Mouse (Mus musculus): ENCODE results near the gene Ccl9. TPM values are rescaled to one million over a fixed set of nuclear protein-coding genes. Genes with fewer than 3 reads are reported as not detected.
"Not testable (repeated sequence)": the region's sequence is repeated elsewhere in the genome, so short reads cannot be mapped to it uniquely, and the experiment has no call there.

Ccl9 gene
- polyA plus RNA-seq, 1 experiment: 3.5 TPM

DNA sequence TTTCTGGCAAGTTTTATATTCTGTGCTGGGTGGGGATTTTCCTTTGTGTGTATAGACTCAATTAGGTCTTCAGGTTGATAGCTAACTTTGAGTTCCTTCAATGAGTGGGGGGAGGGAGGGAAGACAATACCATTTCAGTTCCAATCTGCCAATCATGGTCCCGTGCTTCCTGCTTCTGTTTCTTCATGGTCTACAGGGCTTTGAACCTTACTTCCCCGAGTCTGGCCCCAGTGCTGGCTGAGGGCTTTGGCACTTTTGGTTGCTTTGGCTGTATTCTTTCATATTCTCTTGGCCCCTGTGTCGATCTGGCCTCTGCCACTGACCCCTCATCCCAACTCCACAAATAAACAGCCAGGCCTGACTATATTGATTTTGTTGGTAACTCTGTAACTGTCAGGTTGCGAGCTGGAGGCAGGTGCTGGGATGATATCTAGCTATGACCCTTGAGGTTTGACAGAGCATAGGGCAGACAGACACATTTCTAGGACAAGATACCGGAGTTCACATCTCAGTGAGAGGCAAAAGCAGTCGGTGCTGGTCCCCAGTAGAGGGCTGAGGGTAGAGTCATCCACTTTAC is 16.0 kb downstream of the Ccl9 start:
- TF ChIP-seq CTCF (IDR thresholded peaks at IDR 0.05; ENCODE audit: extremely low read depth, insufficient read depth, insufficient read length, insufficient replicate concordance) (no peak), POLR2A (IDR thresholded peaks at IDR 0.05; ENCODE audit: low read depth, low read length) (no peak)
- no peak for DNase-seq (ENCODE audit: low read depth in 1 of 2, low spot score in 2 of 2)
- H3K4me3 ChIP-seq (ENCODE audit: extremely low read depth, insufficient read depth, insufficient read length): no peak overlapping the region
- H3K27me3 ChIP-seq (ENCODE audit: control insufficient read depth, insufficient read depth, low read length): no peaks in the 10 kb centered on the region
- no peaks in the 10 kb centered on the region for H3K36me3 ChIP-seq (ENCODE audit: control insufficient read depth, insufficient read depth, low read length)
- WGBS: 65% methylated on average over 6 of the region's 6 CpGs
- no peak overlapping the region for H3K27ac ChIP-seq (ENCODE audit: insufficient read depth, low read length)
- peaks cover 14% of the 10 kb centered on the region for H3K4me1 ChIP-seq (ENCODE audit: control insufficient read depth, insufficient read depth, insufficient read length)

DNA sequence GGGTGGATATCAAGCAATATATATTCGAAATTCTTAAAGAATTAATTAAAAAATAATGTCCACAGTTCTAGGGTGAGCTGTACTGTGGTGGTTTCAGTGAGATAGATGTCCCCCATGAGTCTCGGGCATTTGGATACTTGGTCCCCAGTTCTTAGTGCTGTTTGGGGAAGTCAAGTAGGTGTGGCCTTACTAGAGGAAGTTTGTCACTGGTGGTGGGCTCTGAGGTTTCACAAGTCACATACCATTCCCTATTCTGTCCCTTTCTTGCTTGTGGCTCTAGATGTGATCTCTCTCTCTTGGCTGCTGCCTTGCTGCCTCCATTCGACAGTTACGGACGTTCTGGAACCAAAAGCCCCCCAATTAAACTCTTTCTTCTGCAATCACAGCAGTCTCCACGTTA is 18.0 kb downstream of the Ccl9 start:
- H3K4me3 ChIP-seq (ENCODE audit: extremely low read depth, insufficient read depth, insufficient read length): no peak overlapping the region

DNA sequence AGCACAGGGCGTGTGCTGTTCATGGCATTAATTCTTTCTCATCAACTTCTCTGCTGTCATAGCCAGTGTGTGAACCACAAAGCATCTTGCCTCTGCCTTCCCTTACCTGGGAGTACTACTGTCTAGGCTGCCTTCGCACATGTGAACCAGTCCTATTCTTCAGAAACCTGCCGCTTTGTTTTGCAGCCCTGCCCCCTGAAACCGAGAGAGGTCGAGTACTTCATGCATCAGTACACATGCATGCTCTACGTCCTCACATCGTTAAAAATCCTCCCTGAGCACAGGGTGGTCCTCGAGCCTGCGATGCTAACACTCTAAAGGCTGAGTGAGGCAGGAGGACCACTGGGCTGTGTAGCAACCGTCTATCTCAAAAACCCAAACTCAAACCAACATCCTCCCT is 21.4 kb downstream of the Ccl9 start:
- 51% methylated on average over 10 of the region's 10 CpGs for WGBS
- Histone ChIP-seq H3K27ac (ENCODE audit: insufficient read depth, low read length) (no peak overlapping the region), H3K27me3 (ENCODE audit: control insufficient read depth, insufficient read depth, low read length) (no peaks in the 10 kb centered on the region), H3K4me1 (ENCODE audit: control insufficient read depth, insufficient read depth, insufficient read length) (peaks cover 15% of the 10 kb centered on the region), H3K4me3 (ENCODE audit: extremely low read depth, insufficient read depth, insufficient read length) (no peak overlapping the region), H3K36me3 (ENCODE audit: control insufficient read depth, insufficient read depth, low read length) (no peaks in the 10 kb centered on the region)
- no peak for DNase-seq (ENCODE audit: low read depth in 1 of 2, low spot score in 2 of 2)
- TF ChIP-seq CTCF (IDR thresholded peaks at IDR 0.05; ENCODE audit: extremely low read depth, insufficient read depth, insufficient read length, insufficient replicate concordance) (no peak), POLR2A (IDR thresholded peaks at IDR 0.05; ENCODE audit: low read depth, low read length) (no peak)

More for the DNA sequence above, 18.0 kb downstream of the Ccl9 start:
- no peak for TF ChIP-seq POLR2A (IDR thresholded peaks at IDR 0.05; ENCODE audit: low read depth, low read length)
- no peak for TF ChIP-seq CTCF (IDR thresholded peaks at IDR 0.05; ENCODE audit: extremely low read depth, insufficient read depth, insufficient read length, insufficient replicate concordance)
- H3K4me1 ChIP-seq (ENCODE audit: control insufficient read depth, insufficient read depth, insufficient read length): peaks cover 20% of the 10 kb centered on the region
- DNase-seq (ENCODE audit: low read depth in 1 of 2, low spot score in 2 of 2): peak; percentile 28 to 44
- WGBS: 35% methylated on average over 6 of the region's 6 CpGs
- 0 out of 2 replicates have a peak overlapping the region, but pooled peaks have one; percentile 20 for H3K27ac ChIP-seq (ENCODE audit: insufficient read depth, low read length)
- no peaks in the 10 kb centered on the region for H3K36me3 ChIP-seq (ENCODE audit: control insufficient read depth, insufficient read depth, low read length)
- H3K27me3 ChIP-seq (ENCODE audit: control insufficient read depth, insufficient read depth, low read length): no peaks in the 10 kb centered on the region

DNA sequence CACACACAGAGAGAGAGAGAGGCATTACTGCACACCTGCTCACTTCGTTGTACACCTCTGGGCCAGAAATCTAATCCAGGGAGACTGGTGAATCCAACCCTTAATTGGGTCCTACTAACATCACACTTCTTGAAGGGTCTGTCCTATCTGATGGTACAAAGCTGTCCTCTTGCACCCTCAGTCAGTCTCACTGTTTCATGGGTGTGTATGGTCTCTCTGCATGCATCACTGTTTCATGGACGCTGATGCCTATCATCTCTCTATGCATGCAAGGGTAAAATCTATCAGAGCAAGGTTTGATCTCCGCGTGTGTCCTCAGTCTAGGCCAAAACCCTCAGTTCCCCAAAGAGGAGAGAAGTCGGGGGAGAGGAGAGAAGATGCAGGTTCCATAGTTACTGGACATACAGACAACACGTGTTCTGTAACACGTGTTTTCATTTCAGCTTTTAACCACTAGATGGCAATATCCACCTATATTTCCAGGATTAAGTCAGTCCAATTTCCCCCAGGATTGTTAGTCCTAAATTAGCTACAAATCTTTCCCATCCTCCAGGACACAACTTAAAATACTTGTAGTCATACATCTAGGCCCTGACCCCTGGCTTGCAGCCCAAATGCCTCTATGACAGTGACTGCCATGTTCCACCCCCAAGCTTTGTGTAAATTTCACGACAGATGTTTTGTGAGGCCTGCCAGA is 22.2 kb downstream of the Ccl9 start:
- WGBS: 31% methylated on average over 8 of the region's 8 CpGs
- H3K27me3 ChIP-seq (ENCODE audit: control insufficient read depth, insufficient read depth, low read length): no peaks in the 10 kb centered on the region
- H3K27ac ChIP-seq (ENCODE audit: insufficient read depth, low read length): no peak overlapping the region
- no peak for DNase-seq (ENCODE audit: low read depth in 1 of 2, low spot score in 2 of 2)
- H3K4me3 ChIP-seq (ENCODE audit: extremely low read depth, insufficient read depth, insufficient read length): no peak overlapping the region
- no peaks in the 10 kb centered on the region for H3K36me3 ChIP-seq (ENCODE audit: control insufficient read depth, insufficient read depth, low read length)
- peaks cover 15% of the 10 kb centered on the region for H3K4me1 ChIP-seq (ENCODE audit: control insufficient read depth, insufficient read depth, insufficient read length)
- no peak for TF ChIP-seq CTCF (IDR thresholded peaks at IDR 0.05; ENCODE audit: extremely low read depth, insufficient read depth, insufficient read length, insufficient replicate concordance)
- no peak for TF ChIP-seq POLR2A (IDR thresholded peaks at IDR 0.05; ENCODE audit: low read depth, low read length)

DNA sequence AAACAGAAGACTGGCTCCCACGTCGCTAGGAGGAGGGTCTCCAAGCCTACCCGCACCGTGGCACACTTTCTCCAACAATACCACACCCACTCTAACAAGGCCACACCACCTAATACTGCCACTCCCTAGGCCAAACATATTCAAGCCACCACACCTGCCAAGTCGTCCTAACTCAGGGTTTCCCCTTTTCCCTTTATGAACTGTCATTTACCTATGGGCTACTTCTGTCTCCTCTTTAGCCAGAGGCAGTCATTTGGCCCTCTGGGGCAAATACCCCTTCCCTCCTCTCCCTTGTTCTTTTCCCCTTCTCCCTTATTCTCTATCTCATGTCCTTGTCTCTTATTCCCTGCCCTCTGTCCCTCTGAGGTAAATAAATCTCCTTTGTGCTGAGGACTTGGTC is 26.8 kb downstream of the Ccl9 start:
- DNase-seq (ENCODE audit: low read depth in 1 of 2, low spot score in 2 of 2): no peak
- H3K4me1 ChIP-seq (ENCODE audit: control insufficient read depth, insufficient read depth, insufficient read length): peaks cover 7% of the 10 kb centered on the region; the same call in 1 of the 2 replicates
- TF ChIP-seq POLR2A (IDR thresholded peaks at IDR 0.05; ENCODE audit: low read depth, low read length) (no peak), CTCF (IDR thresholded peaks at IDR 0.05; ENCODE audit: extremely low read depth, insufficient read depth, insufficient read length, insufficient replicate concordance) (no peak)
- WGBS: 84% methylated on average over 5 of the region's 5 CpGs
- H3K36me3 ChIP-seq (ENCODE audit: control insufficient read depth, insufficient read depth, low read length): no peaks in the 10 kb centered on the region
- H3K27me3 ChIP-seq (ENCODE audit: control insufficient read depth, insufficient read depth, low read length): no peaks in the 10 kb centered on the region
- no peak overlapping the region for H3K27ac ChIP-seq (ENCODE audit: insufficient read depth, low read length)
- H3K4me3 ChIP-seq (ENCODE audit: extremely low read depth, insufficient read depth, insufficient read length): no peak overlapping the region

DNA sequence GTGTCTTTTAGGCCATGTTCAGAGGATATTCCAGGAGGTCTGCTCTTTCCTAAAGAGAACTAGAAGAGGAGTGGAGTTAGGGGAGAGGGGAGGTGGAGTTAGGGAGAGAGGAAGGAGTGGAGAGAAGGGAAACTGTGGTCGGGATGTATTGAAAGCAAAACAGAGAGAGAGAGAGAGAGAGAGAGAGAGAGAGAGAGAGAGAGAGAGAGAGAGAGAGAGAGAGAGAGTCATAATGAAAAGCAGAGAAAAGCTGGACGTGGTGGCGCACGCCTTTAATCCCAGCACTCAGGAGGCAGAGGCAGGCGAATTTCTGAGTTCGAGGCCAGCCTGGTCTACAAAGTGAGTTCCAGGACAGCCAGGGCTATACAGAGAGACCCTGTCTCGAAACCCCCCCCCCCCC is 27.4 kb downstream of the Ccl9 start:
- 73% methylated on average over 7 of the region's 7 CpGs for WGBS
- not testable (repeated sequence) for DNase-seq (ENCODE audit: low read depth in 1 of 2, low spot score in 2 of 2); H3K36me3 ChIP-seq (ENCODE audit: control insufficient read depth, insufficient read depth, low read length); H3K27me3 ChIP-seq (ENCODE audit: control insufficient read depth, insufficient read depth, low read length); H3K4me3 ChIP-seq (ENCODE audit: extremely low read depth, insufficient read depth, insufficient read length); H3K27ac ChIP-seq (ENCODE audit: insufficient read depth, low read length); H3K4me1 ChIP-seq (ENCODE audit: control insufficient read depth, insufficient read depth, insufficient read length)

DNA sequence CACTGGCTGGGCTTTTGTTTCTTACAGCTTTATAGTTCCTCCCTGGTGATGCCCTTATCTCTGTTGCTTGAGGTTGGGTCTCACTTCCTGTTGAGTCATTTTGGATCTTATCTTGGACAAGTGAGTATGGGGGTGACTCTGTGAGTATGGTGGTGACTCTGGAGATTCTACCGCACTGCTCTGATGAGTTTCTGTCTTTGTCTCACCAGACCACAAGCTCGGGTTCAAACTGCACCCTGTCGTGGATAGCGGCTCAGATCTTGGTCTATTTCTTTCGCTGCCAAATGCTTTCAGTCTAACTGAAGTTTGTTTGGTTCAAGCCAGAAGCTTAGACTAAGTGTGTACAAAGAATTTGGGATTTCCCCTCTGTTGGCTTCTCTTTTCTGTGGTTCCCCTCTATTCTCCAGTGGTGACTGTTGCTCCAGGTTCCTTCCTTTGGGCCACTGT is 28.2 kb downstream of the Ccl9 start:
- no peak for DNase-seq (ENCODE audit: low read depth in 1 of 2, low spot score in 2 of 2)
- no peak overlapping the region for H3K27ac ChIP-seq (ENCODE audit: insufficient read depth, low read length)
- WGBS: 7% methylated on average over 5 of the region's 5 CpGs
- H3K27me3 ChIP-seq (ENCODE audit: control insufficient read depth, insufficient read depth, low read length): no peaks in the 10 kb centered on the region
- no peak overlapping the region for H3K4me3 ChIP-seq (ENCODE audit: extremely low read depth, insufficient read depth, insufficient read length)
- TF ChIP-seq POLR2A (IDR thresholded peaks at IDR 0.05; ENCODE audit: low read depth, low read length) (no peak), CTCF (IDR thresholded peaks at IDR 0.05; ENCODE audit: extremely low read depth, insufficient read depth, insufficient read length, insufficient replicate concordance) (no peak)
- H3K36me3 ChIP-seq (ENCODE audit: control insufficient read depth, insufficient read depth, low read length): no peaks in the 10 kb centered on the region
- peaks cover 7% of the 10 kb centered on the region; the same call in 1 of the 2 replicates for H3K4me1 ChIP-seq (ENCODE audit: control insufficient read depth, insufficient read depth, insufficient read length)

Measured in spleen, adult 2 months (tissue).